Mouse (Mus musculus) forebrain, embryonic 10.5 days (tissue): ENCODE measurements around the gene Cxcl17. TPM values are rescaled to one million over a fixed set of nuclear protein-coding genes. Genes with fewer than 3 reads are reported as not detected.

Experiments used
- DNase-seq: peaks from one replicate; pipeline ENCODE4 v3.0.0-alpha.2; 2017; ENCODE audit warnings: low spot score; ENCODE audit errors: extremely low spot score
- H3K27ac ChIP-seq: fragments of 300-500 bp; sonication (generic); 2 replicates; pipeline ENCODE4 v1.5.1; 2016; ENCODE audit warnings: mild to moderate bottlenecking
- H3K27me3 ChIP-seq: fragments of 300-500 bp; sonication (generic); 2 replicates; pipeline ENCODE4 v1.6.1; 2016; ENCODE audit warnings: mild to moderate bottlenecking; ENCODE audit not compliant: poor library complexity, severe bottlenecking
- H3K36me3 ChIP-seq: fragments of 300-500 bp; sonication (generic); replicated peaks from 2 replicates; pipeline ENCODE4 v1.6.1; 2016; ENCODE audit warnings: mild to moderate bottlenecking, moderate library complexity
- H3K4me1 ChIP-seq: fragments of 300-500 bp; sonication (generic); 2 replicates; pipeline ENCODE4 v1.6.1; 2016
- H3K4me3 ChIP-seq: fragments of 300-500 bp; sonication (generic); 2 replicates; pipeline ENCODE4 v1.5.1; 2016; ENCODE audit warnings: mild to moderate bottlenecking, moderate library complexity
- H3K9me3 ChIP-seq: fragments of 300-500 bp; sonication (generic); 2 replicates; pipeline ENCODE4 v1.6.1; 2016; ENCODE audit warnings: mild to moderate bottlenecking, moderate library complexity
- WGBS: fragments of 180-500 bp; shearing (Covaris S2); methylation state at CpG from one replicate; pipeline ENCODE4 v1.1.7; 2016; 5-methylcytosine and 5-hydroxymethylcytosine counted together
- polyA plus RNA-seq: library from polyadenylated mRNA; unstranded; fragments of >200 nt; fragmentation: Nextera tagmentation; extraction: Ambion mirVana; gene quantifications from 2 replicates; pipeline ENCODE4 v1.2.1, GENCODE M21; 2016

The Cxcl17 gene
- polyA plus RNA-seq, 1 experiment from 2014 or later, result 0.71 TPM

- 51% methylated on average over 12 of the region's 12 CpGs for WGBS
- Histone ChIP-seq H3K9me3 (no peaks in the 10 kb centered on the region), H3K27ac (no peak within 1 kb of the TSS), H3K4me1 (peaks cover 30% of the 10 kb centered on the region), H3K36me3 (peaks cover 6% of the 10 kb centered on the region), H3K4me3 (no peak within 1 kb of the TSS), H3K27me3 (peaks cover 65% of the 10 kb centered on the region)
- no peak for DNase-seq
Observed at GRCm38 (mm10) chr7:25369058-25369749, 43.5 kb downstream of the Cxcl17 start, which contains the start of gene Cnfn. Gene Cnfn, minus strand, starts transcription at chr7:25369724.

DNA sequence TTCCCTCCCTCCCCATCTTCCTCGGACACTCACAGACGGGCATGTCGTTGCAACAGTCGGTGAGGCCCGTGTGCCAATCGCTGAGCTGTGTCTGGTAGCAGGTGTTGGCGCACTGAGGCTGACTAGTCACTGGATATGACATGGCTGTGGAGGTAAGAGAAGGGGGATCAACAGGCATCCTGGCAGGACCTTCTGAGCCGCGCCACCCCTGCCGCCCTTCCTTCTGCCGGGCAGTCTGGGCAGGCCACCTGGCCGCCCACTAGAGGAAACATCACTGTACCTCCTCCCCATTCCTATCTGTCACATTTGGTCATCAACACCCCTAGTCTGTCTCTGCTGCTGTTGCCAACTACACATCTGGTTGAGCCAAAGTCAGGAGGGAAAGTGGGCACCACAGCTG lies 44.4 kb downstream of the Cxcl17 start:
- Histone ChIP-seq H3K9me3 (no peaks in the 10 kb centered on the region), H3K4me1 (peaks cover 30% of the 10 kb centered on the region), H3K27ac (no peak overlapping the region), H3K4me3 (peak overlapping the region; percentile 22; the same call in 1 of the 2 replicates), H3K36me3 (peaks cover 15% of the 10 kb centered on the region), H3K27me3 (peaks cover 68% of the 10 kb centered on the region)
- WGBS, result 23% methylated on average over 12 of the region's 12 CpGs
- no peak for DNase-seq

DNA sequence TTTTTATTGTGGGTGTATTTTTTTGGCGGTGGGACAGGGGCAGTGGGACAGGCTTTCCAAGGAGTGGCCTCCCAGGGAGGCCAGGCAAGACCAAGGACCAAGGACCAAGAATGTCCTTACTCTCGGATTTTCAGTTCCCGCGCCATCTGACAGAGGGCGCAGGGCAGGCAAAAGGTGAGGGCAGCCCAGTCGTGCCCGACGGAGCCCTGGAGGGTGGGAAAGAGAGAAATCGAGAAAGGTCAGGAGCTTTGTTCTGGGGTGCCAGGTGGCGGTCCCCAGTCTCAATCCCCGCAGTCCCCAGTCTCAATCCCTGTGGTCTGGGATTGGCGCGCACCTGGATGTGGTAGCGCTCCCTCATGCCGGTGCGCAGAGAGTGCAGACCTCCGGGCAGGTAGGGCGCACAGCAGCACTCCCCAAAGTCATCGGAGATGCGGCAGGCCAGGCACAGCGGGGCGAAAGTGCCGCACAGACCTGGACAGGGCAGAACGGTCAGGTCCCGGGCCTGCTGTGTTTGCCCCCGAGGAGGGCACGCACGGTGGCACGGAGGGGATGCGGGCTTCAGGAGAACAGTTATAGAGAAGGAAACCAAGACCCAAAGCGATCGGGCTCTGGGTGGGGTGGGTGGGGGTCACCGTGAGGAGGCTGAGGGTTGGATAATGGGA lies 44.9 kb downstream of the Cxcl17 start:
- WGBS, result 1% methylated on average over 33 of the region's 33 CpGs
- H3K27ac ChIP-seq, result no peak overlapping the region
- no peak for DNase-seq
- H3K9me3 ChIP-seq, result no peaks in the 10 kb centered on the region
- peaks cover 20% of the 10 kb centered on the region for H3K36me3 ChIP-seq
- H3K4me1 ChIP-seq, result peaks cover 30% of the 10 kb centered on the region
- peaks cover 68% of the 10 kb centered on the region for H3K27me3 ChIP-seq
- peak overlapping the region; percentile 22; the same call in 1 of the 2 replicates for H3K4me3 ChIP-seq

DNA sequence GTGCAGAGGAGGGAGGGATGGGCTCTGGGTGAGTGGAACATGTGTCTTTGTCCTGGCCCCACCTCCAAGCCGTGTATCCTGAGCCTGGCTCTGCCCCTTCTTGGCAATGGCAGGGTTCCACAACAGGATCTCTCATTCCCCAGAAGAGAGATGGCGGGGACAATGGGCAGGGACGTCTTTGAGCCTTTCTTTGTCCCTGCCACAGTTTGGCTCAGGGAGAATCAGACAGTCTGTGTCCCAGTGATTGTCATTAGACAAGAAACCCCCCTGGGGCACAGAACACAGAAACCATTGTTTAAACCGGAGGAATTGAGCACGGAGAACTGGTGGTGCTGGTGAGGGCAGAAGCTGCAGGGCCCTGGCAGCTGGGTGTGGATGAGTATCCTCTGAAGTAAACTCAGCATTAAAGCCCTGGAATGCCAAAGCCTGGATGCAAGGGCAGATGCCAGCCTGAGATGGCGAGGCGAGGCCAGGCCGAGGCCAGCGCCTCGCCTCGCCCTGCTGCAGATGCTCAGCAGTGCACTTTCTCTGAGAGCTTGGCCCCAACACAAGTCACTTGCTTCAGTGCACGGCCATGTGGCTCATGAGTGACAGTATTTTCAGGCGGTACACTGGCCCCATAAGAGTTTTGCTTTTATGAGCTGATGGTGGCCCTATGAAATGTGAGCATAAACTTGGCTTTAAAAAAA lies 46.6 kb downstream of the Cxcl17 start:
- peaks cover 37% of the 10 kb centered on the region for H3K36me3 ChIP-seq
- peaks cover 68% of the 10 kb centered on the region for H3K27me3 ChIP-seq
- H3K4me3 ChIP-seq, result no peak overlapping the region
- peak overlapping the region; percentile 45 for H3K27ac ChIP-seq
- no peaks in the 10 kb centered on the region for H3K9me3 ChIP-seq
- peaks cover 30% of the 10 kb centered on the region for H3K4me1 ChIP-seq
- 17% methylated on average over 13 of the region's 13 CpGs for WGBS
- no peak for DNase-seq

- 96% methylated on average over 17 of the region's 17 CpGs for WGBS
- Histone ChIP-seq H3K4me1 (peaks cover 36% of the 10 kb centered on the region), H3K27me3 (peaks cover 44% of the 10 kb centered on the region), H3K9me3 (no peaks in the 10 kb centered on the region), H3K36me3 (peaks cover 62% of the 10 kb centered on the region), H3K4me3 (no peak overlapping the region), H3K27ac (no peak overlapping the region)
- no peak for DNase-seq
Observed at GRCm38 (mm10) chr7:25363632-25364031, 49.1 kb downstream of the Cxcl17 start.

- Histone ChIP-seq H3K4me3 (no peak overlapping the region), H3K9me3 (no peaks in the 10 kb centered on the region), H3K27ac (no peak overlapping the region), H3K4me1 (peaks cover 39% of the 10 kb centered on the region), H3K27me3 (peaks cover 39% of the 10 kb centered on the region), H3K36me3 (peaks cover 66% of the 10 kb centered on the region)
- no peak for DNase-seq
- WGBS, result 88% methylated on average over 19 of the region's 19 CpGs
Observed at GRCm38 (mm10) chr7:25363151-25363550, 49.5 kb downstream of the Cxcl17 start.

GRCm38 (mm10) chr7:25358721-25359206 lies 53.9 kb downstream of the Cxcl17 start:
- H3K27me3 ChIP-seq, result no peaks in the 10 kb centered on the region
- peaks cover 12% of the 10 kb centered on the region for H3K4me1 ChIP-seq
- H3K9me3 ChIP-seq, result no peaks in the 10 kb centered on the region
- peaks cover 98% of the 10 kb centered on the region for H3K36me3 ChIP-seq
- H3K4me3 ChIP-seq, result no peak overlapping the region
- H3K27ac ChIP-seq, result peak overlapping the region; percentile 37; the same call in 1 of the 2 replicates
- 79% methylated on average over 19 of the region's 19 CpGs for WGBS
- DNase-seq, result no peak

Other genes starting within 250 kb of the Cxcl17 start
- gene Pou2f2, start 233.2 kb downstream of the Cxcl17 start, polyA plus RNA-seq, result 5.5 and 7.0 TPM in 2 replicates
- 8.8 and 10.7 TPM in 2 replicates for gene Dedd2, start 192.3 kb downstream of the Cxcl17 start, polyA plus RNA-seq
- gene Zfp526, start 191.5 kb downstream of the Cxcl17 start, polyA plus RNA-seq, result 2.6 and 2.9 TPM in 2 replicates
- gene Gsk3a, start 175.0 kb downstream of the Cxcl17 start, polyA plus RNA-seq, result 10.7 and 10.8 TPM in 2 replicates
- 8.4 and 10.1 TPM in 2 replicates for gene Erf, start 162.1 kb downstream of the Cxcl17 start, polyA plus RNA-seq
- 19.4 and 20.6 TPM in 2 replicates for gene Cic, start 145.2 kb downstream of the Cxcl17 start, polyA plus RNA-seq
- 246 and 257 TPM in 2 replicates for gene Pafah1b3, start 114.9 kb downstream of the Cxcl17 start, polyA plus RNA-seq
- gene Prr19, start 111.5 kb downstream of the Cxcl17 start, polyA plus RNA-seq, result 1.4 and 1.7 TPM in 2 replicates
- 1.3 and 1.8 TPM in 2 replicates for gene Tmem145, start 106.8 kb downstream of the Cxcl17 start, polyA plus RNA-seq
- gene Megf8, start 95.7 kb downstream of the Cxcl17 start, polyA plus RNA-seq, result 15.2 and 16.6 TPM in 2 replicates
- not detected in 2 replicates for gene Cnfn, start 43.2 kb downstream of the Cxcl17 start, polyA plus RNA-seq
- gene Lipe, start 14.2 kb downstream of the Cxcl17 start, polyA plus RNA-seq, result 7.4 and 7.5 TPM in 2 replicates
- 0.81 and 0.91 TPM in 2 replicates for gene Ceacam1, start 64.7 kb upstream of the Cxcl17 start, polyA plus RNA-seq
- gene Ceacam2, start 127.0 kb upstream of the Cxcl17 start, polyA plus RNA-seq, result not detected in 2 replicates
- not detected in 2 replicates for gene Erich4, start 203.0 kb upstream of the Cxcl17 start, polyA plus RNA-seq
- 26.9 and 27.0 TPM in 2 replicates for gene Dmac2, start 206.5 kb upstream of the Cxcl17 start, polyA plus RNA-seq
- gene B3gnt8, start 213.8 kb upstream of the Cxcl17 start, polyA plus RNA-seq, result 0.79 and 1.1 TPM in 2 replicates
- gene Bckdha, start 246.1 kb upstream of the Cxcl17 start, polyA plus RNA-seq, result 42.5 and 44.0 TPM in 2 replicates
- gene Exosc5, start 246.3 kb upstream of the Cxcl17 start, polyA plus RNA-seq, result 81.0 and 82.1 TPM in 2 replicates